Mouse (Mus musculus) spleen, postnatal 36 days (tissue): Measurements from ENCODE around the gene Col7a1.
A peak's percentile ranks its signal among the peaks of the same experiment; 100 is the strongest.

Source experiments
- DNase-seq, 2 experiments: peaks; one replicate each; pipeline ENCODE4 v3.0.0; 2022; ENCODE audit warnings: low spot score in 2 of 2, mixed read lengths in 1 of 2

Col7a1 gene

GRCm38 (mm10) chr9:109016973-109017604, 63.7 kb downstream of the Col7a1 start:
- DNase-seq, result no peak

GRCm38 (mm10) chr9:109021428-109021827, 68.0 kb downstream of the Col7a1 start:
- DNase-seq, result peak; percentile 67 to 74

- DNase-seq, result peak; percentile 44 to 64
Measured at GRCm38 (mm10) chr9:109022866-109023685, 69.7 kb downstream of the Col7a1 start.

GRCm38 (mm10) chr9:109027521-109027920, 74.1 kb downstream of the Col7a1 start:
- no peak for DNase-seq

- DNase-seq, result no peak
Measured at GRCm38 (mm10) chr9:109028421-109028820, 75.0 kb downstream of the Col7a1 start.

- DNase-seq, result no peak
Measured at GRCm38 (mm10) chr9:109028919-109029318, 75.5 kb downstream of the Col7a1 start.

GRCm38 (mm10) chr9:109030312-109030711, 76.9 kb downstream of the Col7a1 start:
- DNase-seq, result no peak

- no peak for DNase-seq
Measured at GRCm38 (mm10) chr9:109031001-109031400, 77.6 kb downstream of the Col7a1 start.

GRCm38 (mm10) chr9:109031686-109032085, 78.3 kb downstream of the Col7a1 start:
- no peak for DNase-seq

GRCm38 (mm10) chr9:109032435-109032834, 79.0 kb downstream of the Col7a1 start:
- DNase-seq, result no peak
